Mouse (Mus musculus) hindbrain, embryonic 12.5 days (tissue): Measurements from ENCODE around the gene Eif3f. TPM values are rescaled to one million over a fixed set of nuclear protein-coding genes. Genes with fewer than 3 reads are reported as not detected.

Experiments
- ATAC-seq: fragments of 200-750 bp; cut with Nextera tagmentation; 2 replicates; pipeline ENCODE4 v1.8.0; 2017; ENCODE audit warnings: moderate TSS enrichment; ENCODE audit not compliant: low FRiP score
- H3K27ac ChIP-seq: fragments of 300-500 bp; sonication (generic); 2 replicates; pipeline ENCODE4 v1.5.1; 2016; ENCODE audit warnings: mild to moderate bottlenecking
- H3K27me3 ChIP-seq: fragments of 300-500 bp; sonication (generic); 2 replicates; pipeline ENCODE4 v1.6.1; 2016; ENCODE audit warnings: mild to moderate bottlenecking
- H3K36me3 ChIP-seq: fragments of 300-500 bp; sonication (generic); 2 replicates; pipeline ENCODE4 v1.6.1; 2016; ENCODE audit warnings: mild to moderate bottlenecking
- H3K4me1 ChIP-seq: fragments of 300-500 bp; sonication (generic); 2 replicates; pipeline ENCODE4 v1.6.1; 2016
- H3K4me2 ChIP-seq: fragments of 300-500 bp; sonication (generic); replicated peaks from 2 replicates; pipeline ENCODE4 v1.6.1; 2016; ENCODE audit warnings: mild to moderate bottlenecking
- H3K4me3 ChIP-seq: fragments of 300-500 bp; sonication (generic); 2 replicates; pipeline ENCODE4 v1.5.1; 2016; ENCODE audit warnings: mild to moderate bottlenecking
- H3K9ac ChIP-seq: fragments of 300-500 bp; sonication (generic); 2 replicates; pipeline ENCODE4 v1.6.1; 2016; ENCODE audit warnings: mild to moderate bottlenecking, moderate library complexity
- H3K9me3 ChIP-seq: fragments of 300-500 bp; sonication (generic); replicated peaks from 2 replicates; pipeline ENCODE4 v1.6.1; 2016; ENCODE audit warnings: mild to moderate bottlenecking
- WGBS: fragments of 180-500 bp; shearing (Covaris S2); methylation state at CpG from one replicate; pipeline ENCODE4 v1.1.7; 2016; 5-methylcytosine and 5-hydroxymethylcytosine counted together
- polyA plus RNA-seq: library from polyadenylated mRNA; unstranded; fragments of >200 nt; fragmentation: Nextera tagmentation; extraction: Ambion mirVana; gene quantifications from 2 replicates; pipeline ENCODE4 v1.2.1, GENCODE M21; 2016

The Eif3f gene
- polyA plus RNA-seq, result 77.2 and 87.2 TPM in 2 replicates

DNA sequence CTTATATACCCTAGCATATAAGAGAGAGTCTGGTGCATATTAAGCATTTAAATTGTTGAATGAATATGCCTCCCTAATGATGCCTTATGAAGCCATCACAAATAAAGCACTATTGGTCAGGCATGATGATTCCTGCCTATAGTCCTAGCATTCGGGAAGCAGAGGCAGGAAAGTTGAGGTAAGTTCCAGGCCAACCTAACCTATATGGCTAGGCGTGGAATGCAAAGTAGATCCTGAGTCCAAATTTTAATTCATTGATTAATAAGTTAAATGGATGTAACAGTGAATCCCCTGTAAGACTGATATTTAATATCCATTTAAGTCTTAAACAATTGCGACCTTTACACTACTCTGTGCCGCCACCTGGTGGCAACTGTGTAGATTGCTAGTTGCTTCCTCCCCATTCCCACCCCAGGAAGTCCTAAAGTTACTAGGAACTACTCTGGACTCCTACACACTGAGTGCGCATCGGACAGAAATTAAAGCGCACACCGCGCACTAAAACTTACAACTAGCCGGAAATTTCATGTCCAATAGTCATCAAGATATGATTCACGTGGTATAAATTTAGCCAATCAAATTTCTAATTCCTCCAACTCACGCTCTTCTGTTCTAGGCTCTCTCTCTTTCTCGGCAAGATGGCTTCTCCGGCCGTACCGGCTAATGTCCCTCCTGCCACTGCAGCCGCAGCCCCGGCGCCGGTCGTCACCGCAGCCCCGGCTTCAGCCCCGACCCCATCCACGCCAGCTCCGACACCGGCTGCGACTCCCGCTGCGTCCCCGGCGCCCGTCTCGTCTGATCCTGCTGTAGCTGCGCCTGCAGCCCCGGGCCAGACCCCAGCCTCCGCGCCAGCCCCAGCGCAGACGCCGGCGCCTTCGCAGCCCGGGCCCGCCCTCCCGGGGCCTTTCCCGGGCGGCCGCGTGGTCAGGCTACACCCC is at the start of gene Eif3f:
Gene Eif3f, plus strand, starts transcription at position 624 of the 938 bp plus-strand sequence.
- H3K27me3 ChIP-seq, result no peaks in the 10 kb centered on the region
- peaks cover 18% of the 10 kb centered on the region for H3K4me1 ChIP-seq
- H3K27ac ChIP-seq, result peak within 1 kb of the TSS; percentile 89
- H3K4me2 ChIP-seq, result peak within 1 kb of the TSS; percentile 91
- WGBS, result 2% methylated on average over 50 of the region's 50 CpGs
- H3K9me3 ChIP-seq, result no peaks in the 10 kb centered on the region
- peak within 1 kb of the TSS; percentile 96 for H3K9ac ChIP-seq
- ATAC-seq, result peak; percentile 97
- peak within 1 kb of the TSS; percentile 97 for H3K4me3 ChIP-seq
- H3K36me3 ChIP-seq, result peaks cover 24% of the 10 kb centered on the region

DNA sequence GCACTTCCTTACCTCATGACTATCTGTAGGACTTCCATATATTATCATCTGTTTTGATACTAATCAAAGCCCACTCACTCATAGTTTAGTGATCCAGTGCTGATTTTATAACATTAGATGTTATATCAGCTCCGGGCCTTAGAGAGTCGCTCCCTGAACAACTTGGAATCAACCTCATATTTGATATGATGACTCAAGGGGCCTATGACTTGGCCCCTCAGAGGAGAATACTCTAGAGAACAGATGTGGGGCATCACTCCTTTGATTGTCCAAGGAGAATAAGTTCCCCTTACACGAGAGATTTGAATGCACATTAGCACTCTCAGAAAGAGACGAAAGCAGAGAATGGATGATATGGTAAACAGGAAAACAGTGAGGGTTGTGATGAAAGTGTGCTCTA is 49.3 kb upstream of the Eif3f start, which contains the start of gene Olfr518:
Gene Olfr518, minus strand, starts transcription at position 101 of the 400 bp plus-strand sequence.
- Histone ChIP-seq H3K27ac (no peak within 1 kb of the TSS), H3K9ac (no peak within 1 kb of the TSS), H3K4me2 (no peak within 1 kb of the TSS), H3K9me3 (no peaks in the 10 kb centered on the region), H3K36me3 (no peaks in the 10 kb centered on the region), H3K4me3 (no peak within 1 kb of the TSS), H3K27me3 (no peaks in the 10 kb centered on the region), H3K4me1 (no peaks in the 10 kb centered on the region)
- WGBS, result 86% methylated on average over 4 of the region's 4 CpGs
- ATAC-seq, result no peak

DNA sequence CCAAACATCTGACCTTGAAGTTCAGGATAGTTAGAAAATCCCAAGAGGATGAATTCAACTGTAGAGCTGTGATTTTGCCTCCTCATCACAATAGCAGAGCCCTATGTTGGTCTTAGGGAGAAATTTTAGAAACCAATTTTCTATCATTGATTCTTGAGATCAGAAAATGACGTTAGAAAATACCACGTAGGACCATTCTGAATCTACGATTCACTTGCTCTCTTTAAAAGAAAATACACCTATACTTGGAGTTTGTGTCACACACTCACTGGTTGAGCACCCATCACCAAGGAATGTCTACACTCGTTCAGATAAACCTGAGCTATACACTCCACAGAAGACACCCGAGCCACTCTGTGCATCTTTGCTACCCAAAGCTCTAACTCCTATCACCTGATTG is 39.9 kb upstream of the Eif3f start, which contains the start of gene Olfr519:
Gene Olfr519, minus strand, starts transcription at position 101 of the 400 bp plus-strand sequence.
- Histone ChIP-seq H3K4me3 (no peak within 1 kb of the TSS), H3K9ac (no peak within 1 kb of the TSS), H3K27me3 (no peaks in the 10 kb centered on the region), H3K4me1 (no peaks in the 10 kb centered on the region), H3K36me3 (no peaks in the 10 kb centered on the region), H3K9me3 (no peaks in the 10 kb centered on the region), H3K4me2 (no peak within 1 kb of the TSS), H3K27ac (no peak within 1 kb of the TSS)
- 91% methylated on average over 5 of the region's 5 CpGs for WGBS
- ATAC-seq, result no peak

DNA sequence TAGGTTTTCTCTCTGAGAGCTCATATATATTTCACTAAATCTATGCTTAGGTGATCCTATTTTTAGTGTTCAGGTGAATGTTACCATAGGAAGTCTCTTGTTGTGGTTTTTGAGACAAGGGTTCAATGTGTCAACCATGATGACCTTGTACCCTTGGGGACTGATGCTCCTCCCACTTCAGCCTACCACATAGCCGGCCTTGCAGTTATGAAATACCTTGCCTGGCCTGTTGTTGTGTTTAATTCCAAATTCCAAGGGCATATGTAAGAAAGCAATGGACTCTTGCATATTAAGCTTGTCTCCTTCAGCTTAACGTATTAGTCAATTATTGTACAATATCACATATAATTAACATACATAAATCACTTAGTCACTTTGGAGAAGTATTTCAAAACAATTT is 30.2 kb upstream of the Eif3f start:
- no peak for ATAC-seq
- H3K4me2 ChIP-seq, result no peak overlapping the region
- H3K4me1 ChIP-seq, result no peaks in the 10 kb centered on the region
- no peak overlapping the region for H3K4me3 ChIP-seq
- H3K36me3 ChIP-seq, result no peaks in the 10 kb centered on the region
- H3K27ac ChIP-seq, result no peak overlapping the region
- no peak overlapping the region for H3K9ac ChIP-seq
- WGBS, result 84% methylated on average over 2 of the region's 2 CpGs
- no peaks in the 10 kb centered on the region for H3K9me3 ChIP-seq
- H3K27me3 ChIP-seq, result no peaks in the 10 kb centered on the region

DNA sequence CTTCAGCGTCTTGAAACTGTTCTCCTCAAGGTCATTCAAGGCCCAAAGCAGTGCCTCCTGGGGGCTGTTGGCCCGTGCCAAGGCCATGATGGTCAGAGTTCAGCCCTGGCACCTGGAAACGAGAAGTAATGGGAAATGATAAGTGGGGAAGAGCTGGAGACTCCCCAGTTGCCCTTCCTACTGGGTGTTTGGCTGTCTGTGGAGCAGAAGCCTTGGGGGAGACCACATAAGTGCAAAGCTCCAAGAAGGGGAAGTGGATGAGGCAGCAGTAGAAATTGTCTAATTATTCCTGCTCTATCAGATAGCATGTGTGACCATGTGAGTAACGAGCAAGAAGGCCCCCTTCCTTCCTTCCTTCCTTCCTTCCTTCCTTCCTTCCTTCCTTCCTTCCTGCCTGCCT is 7.2 kb upstream of the Eif3f start:
- 71% methylated on average over 4 of the region's 4 CpGs for WGBS
- no peak overlapping the region for H3K4me2 ChIP-seq
- no peaks in the 10 kb centered on the region for H3K4me1 ChIP-seq
- H3K27ac ChIP-seq, result no peak overlapping the region
- no peaks in the 10 kb centered on the region for H3K36me3 ChIP-seq
- H3K9me3 ChIP-seq, result no peaks in the 10 kb centered on the region
- no peaks in the 10 kb centered on the region for H3K27me3 ChIP-seq
- no peak for ATAC-seq
- no peak overlapping the region for H3K9ac ChIP-seq
- no peak overlapping the region for H3K4me3 ChIP-seq

DNA sequence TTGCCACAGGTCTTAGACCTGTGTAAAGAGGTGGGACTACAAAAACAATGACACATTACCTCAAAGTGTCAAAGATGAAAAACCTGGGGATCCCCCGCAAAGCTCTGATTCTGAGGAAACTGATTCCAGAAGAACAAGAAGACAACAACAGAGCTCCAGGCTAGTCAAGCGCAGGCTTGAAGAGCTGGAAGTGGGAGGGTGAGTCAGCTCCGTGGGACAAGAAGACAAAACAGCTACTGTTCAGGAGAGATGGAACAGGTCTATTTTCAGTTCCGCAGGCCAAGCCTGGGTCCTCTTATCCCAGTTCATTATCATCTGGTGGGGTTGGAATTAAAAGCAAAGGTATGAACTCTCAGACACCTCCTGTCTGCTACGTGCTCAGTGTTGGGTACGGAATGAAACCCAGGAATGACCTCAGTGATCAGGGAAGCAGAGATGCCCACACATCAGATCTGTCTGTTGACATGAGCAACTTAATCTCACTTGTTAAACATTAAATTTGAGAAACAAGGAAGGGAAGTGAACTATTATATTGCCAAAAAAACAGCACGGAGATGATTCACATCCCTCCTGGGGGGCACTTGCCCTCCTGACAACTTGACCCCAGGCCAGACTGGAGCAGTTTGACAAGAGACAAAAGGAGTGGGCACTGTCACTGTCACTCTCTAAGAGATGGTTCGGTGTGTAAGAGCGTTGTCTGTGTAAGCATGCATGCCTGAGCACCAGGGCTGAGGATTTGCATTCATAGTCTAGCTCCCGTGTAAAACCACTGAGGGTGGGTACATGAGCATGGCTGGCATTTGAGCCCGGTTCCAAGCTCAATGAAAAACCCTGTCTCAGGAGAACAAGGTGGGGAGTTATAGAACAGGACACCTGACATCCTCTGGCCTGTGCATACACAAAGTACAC is 5.7 kb upstream of the Eif3f start:
- no peak for ATAC-seq
- no peak overlapping the region for H3K9ac ChIP-seq
- no peaks in the 10 kb centered on the region for H3K4me1 ChIP-seq
- H3K27me3 ChIP-seq, result no peaks in the 10 kb centered on the region
- H3K4me3 ChIP-seq, result no peak overlapping the region
- no peak overlapping the region for H3K27ac ChIP-seq
- no peaks in the 10 kb centered on the region for H3K9me3 ChIP-seq
- no peak overlapping the region for H3K4me2 ChIP-seq
- 80% methylated on average over 11 of the region's 11 CpGs for WGBS
- no peaks in the 10 kb centered on the region for H3K36me3 ChIP-seq

DNA sequence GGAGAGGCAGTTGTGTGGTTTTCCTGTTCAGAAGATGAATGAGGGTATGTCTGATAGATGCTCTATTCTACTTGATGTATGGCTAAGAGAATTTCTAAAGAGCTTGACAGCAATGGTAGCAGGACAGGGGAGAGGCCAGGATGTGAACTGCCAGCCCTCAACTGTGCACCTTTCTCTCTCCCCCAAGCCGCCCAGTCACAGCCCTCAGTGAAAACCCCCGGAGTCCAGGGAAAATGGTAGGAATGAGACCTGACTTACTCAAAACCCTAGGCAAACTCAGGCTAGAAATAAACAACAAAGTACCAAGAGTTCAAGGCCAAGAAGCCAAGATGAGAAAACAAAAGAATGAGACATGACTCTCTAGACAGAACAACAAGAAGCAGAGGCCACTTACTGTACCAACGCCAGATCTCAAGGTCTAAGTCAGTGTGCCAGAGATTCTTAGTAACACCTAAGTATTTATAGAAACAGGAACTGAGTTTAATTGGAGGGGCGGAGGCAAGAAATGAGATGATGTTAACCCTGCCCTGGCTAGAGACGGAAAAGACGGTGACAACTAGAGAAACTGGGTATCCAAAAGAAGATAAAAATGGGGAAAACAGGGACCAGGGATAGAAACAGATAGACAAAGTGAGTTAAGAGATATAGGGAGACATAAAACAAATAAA is 4.4 kb upstream of the Eif3f start, which contains the start of gene Nlrp10:
Gene Nlrp10, minus strand, starts transcription at position 453 of the 668 bp plus-strand sequence.
- WGBS, result 83% methylated on average over 6 of the region's 6 CpGs
- no peak for ATAC-seq
- Histone ChIP-seq H3K27me3 (no peaks in the 10 kb centered on the region), H3K36me3 (no peaks in the 10 kb centered on the region), H3K9me3 (no peaks in the 10 kb centered on the region), H3K4me3 (no peak within 1 kb of the TSS), H3K9ac (no peak within 1 kb of the TSS), H3K27ac (no peak within 1 kb of the TSS), H3K4me2 (no peak within 1 kb of the TSS), H3K4me1 (peaks cover 1% of the 10 kb centered on the region)

DNA sequence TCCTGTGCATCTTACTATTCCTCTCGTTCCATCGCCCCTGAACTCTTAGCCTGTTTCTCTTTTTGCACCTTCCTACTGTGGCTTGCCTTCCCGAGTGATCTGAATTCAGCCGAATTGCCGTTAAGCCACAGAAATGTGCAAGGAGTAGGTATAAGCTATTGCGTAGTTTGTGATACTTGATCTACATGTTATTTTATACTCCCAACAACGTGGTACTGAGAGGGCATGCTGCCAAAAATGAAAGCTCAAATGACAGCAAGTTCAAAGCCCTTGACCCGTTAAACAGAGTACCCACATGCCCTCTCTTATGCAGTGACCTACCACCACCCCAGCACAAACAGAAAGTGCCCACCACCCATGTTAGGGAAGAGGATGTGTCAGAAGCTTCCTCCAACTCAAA is 619 bp downstream of the Eif3f start:
- Histone ChIP-seq H3K27ac (0 out of 2 replicates have a peak overlapping the region, but pooled peaks have one; percentile 89), H3K9me3 (no peaks in the 10 kb centered on the region), H3K4me1 (peaks cover 18% of the 10 kb centered on the region), H3K9ac (peak overlapping the region; percentile 96), H3K27me3 (no peaks in the 10 kb centered on the region), H3K36me3 (peaks cover 31% of the 10 kb centered on the region), H3K4me2 (peak overlapping the region; percentile 91), H3K4me3 (peak overlapping the region; percentile 97)
- no peak for ATAC-seq
- 6% methylated on average over 8 of the region's 8 CpGs for WGBS

DNA sequence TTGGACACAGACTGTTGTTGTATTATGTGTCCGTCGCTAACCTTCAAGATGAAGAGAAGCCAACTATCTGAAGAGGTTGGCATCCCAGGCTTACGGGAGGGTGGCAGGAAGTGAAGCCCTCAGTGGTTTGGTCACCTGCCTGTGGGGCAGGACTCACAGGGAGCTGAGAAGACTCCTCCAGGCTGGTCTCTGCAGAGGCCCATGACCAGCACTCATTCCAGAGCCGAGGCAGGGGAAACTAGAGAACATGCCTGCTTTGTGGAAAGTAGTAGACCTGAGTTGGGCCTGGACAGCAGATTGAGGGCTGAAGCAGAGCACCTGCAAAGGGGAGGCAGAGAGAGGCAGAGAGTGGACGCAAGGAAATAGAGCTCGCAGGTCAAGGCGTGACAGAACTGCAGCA is 1.2 kb downstream of the Eif3f start:
- ATAC-seq, result no peak
- WGBS, result 89% methylated on average over 7 of the region's 7 CpGs
- H3K9ac ChIP-seq, result peak overlapping the region; percentile 96
- H3K4me1 ChIP-seq, result peaks cover 18% of the 10 kb centered on the region
- H3K36me3 ChIP-seq, result peaks cover 37% of the 10 kb centered on the region
- no peaks in the 10 kb centered on the region for H3K27me3 ChIP-seq
- H3K4me2 ChIP-seq, result peak overlapping the region; percentile 91
- H3K27ac ChIP-seq, result no peak overlapping the region
- H3K4me3 ChIP-seq, result peak overlapping the region; percentile 97
- no peaks in the 10 kb centered on the region for H3K9me3 ChIP-seq

DNA sequence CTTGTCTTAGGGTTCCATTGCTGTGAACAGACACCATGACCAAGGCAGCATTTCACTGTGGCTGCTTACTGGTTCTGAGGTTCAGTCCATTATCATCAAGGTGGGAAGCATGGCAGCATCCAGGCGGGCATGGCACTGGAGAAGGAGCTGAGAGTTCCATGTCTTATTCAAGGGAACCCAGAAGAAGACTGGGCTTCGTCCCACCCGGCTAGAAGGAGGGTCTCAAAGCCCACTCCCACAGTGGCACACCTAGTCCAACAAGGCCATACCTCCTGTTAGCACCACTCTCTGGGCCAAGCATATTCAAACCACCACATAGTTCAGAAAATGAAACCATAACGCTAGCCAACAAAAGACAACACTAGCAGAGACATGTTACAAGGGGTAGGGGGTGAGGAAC is 2.4 kb downstream of the Eif3f start:
- WGBS, result 94% methylated on average over 4 of the region's 4 CpGs
- no peaks in the 10 kb centered on the region for H3K9me3 ChIP-seq
- peaks cover 18% of the 10 kb centered on the region for H3K4me1 ChIP-seq
- H3K4me2 ChIP-seq, result no peak overlapping the region
- no peak for ATAC-seq
- no peaks in the 10 kb centered on the region for H3K27me3 ChIP-seq
- H3K36me3 ChIP-seq, result peaks cover 49% of the 10 kb centered on the region
- no peak overlapping the region for H3K9ac ChIP-seq
- no peak overlapping the region for H3K4me3 ChIP-seq
- no peak overlapping the region for H3K27ac ChIP-seq

DNA sequence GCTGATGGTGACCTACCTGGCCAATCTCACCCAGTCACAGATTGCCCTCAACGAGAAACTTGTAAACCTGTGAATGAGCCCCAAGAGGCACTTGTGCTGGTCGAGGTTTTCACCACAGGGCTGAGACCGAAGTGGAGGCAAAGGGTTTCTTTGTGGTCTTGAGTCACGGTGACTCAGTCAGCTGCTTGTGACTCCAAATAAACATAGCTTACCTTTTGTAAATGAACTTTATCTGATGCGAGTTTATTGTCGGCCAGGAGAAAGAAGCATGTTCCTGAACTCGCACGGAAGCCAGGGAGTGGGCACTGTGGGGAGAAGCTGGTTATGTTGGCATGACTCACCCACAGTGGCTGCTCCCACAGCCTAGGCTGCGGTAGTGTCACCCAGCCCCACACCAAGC is 7.2 kb downstream of the Eif3f start:
- H3K36me3 ChIP-seq, result peaks cover 77% of the 10 kb centered on the region
- no peak overlapping the region for H3K4me2 ChIP-seq
- H3K4me3 ChIP-seq, result no peak overlapping the region
- no peak for ATAC-seq
- no peaks in the 10 kb centered on the region for H3K9me3 ChIP-seq
- H3K4me1 ChIP-seq, result 0 out of 2 replicates have a peak, but pooled peaks cover under 1% of the 10 kb centered on the region
- no peak overlapping the region for H3K27ac ChIP-seq
- no peak overlapping the region for H3K9ac ChIP-seq
- 94% methylated on average over 9 of the region's 9 CpGs for WGBS
- H3K27me3 ChIP-seq, result no peaks in the 10 kb centered on the region
